Mouse (Mus musculus) limb, embryonic 13.5 days (tissue): Measurements from ENCODE around the gene Lclat1. TPM values are rescaled to one million over a fixed set of nuclear protein-coding genes. Genes with fewer than 3 reads are reported as not detected.

Experiments
- ATAC-seq: fragments of 200-750 bp; cut with Nextera tagmentation; 2 replicates; pipeline ENCODE4 v1.8.0; 2017; ENCODE audit warnings: low read depth, moderate number of reproducible peaks, moderate TSS enrichment; ENCODE audit not compliant: low FRiP score
- H3K27ac ChIP-seq: fragments of 300-500 bp; sonication (generic); 2 replicates; pipeline ENCODE4 v1.5.1; 2015; ENCODE audit warnings: inconsistent platforms, mild to moderate bottlenecking, moderate library complexity
- H3K27me3 ChIP-seq: fragments of 300-500 bp; sonication (generic); 2 replicates; pipeline ENCODE4 v1.6.1; 2015; ENCODE audit warnings: mild to moderate bottlenecking, inconsistent platforms
- H3K36me3 ChIP-seq: fragments of 300-500 bp; sonication (generic); 2 replicates; pipeline ENCODE4 v1.6.1; 2015; ENCODE audit warnings: inconsistent platforms, mild to moderate bottlenecking, moderate library complexity
- H3K4me1 ChIP-seq: fragments of 300-500 bp; sonication (generic); 2 replicates; pipeline ENCODE4 v1.6.1; 2015; ENCODE audit warnings: inconsistent platforms
- H3K4me2 ChIP-seq: fragments of 300-500 bp; sonication (generic); replicated peaks from 2 replicates; pipeline ENCODE4 v1.6.1; 2015; ENCODE audit warnings: inconsistent platforms, mild to moderate bottlenecking, moderate library complexity
- H3K4me3 ChIP-seq: fragments of 300-500 bp; sonication (generic); 2 replicates; pipeline ENCODE4 v1.5.1; 2015; ENCODE audit warnings: moderate library complexity, mild to moderate bottlenecking, inconsistent platforms
- H3K9ac ChIP-seq: fragments of 300-500 bp; sonication (generic); 2 replicates; pipeline ENCODE4 v1.6.1; 2015; ENCODE audit warnings: mild to moderate bottlenecking, inconsistent platforms
- H3K9me3 ChIP-seq: fragments of 300-500 bp; sonication (generic); 2 replicates; pipeline ENCODE4 v1.6.1; 2016; ENCODE audit warnings: inconsistent platforms
- WGBS: fragments of 180-500 bp; shearing (Covaris S2); methylation state at CpG from one replicate; pipeline ENCODE4 v1.1.7; 2015; 5-methylcytosine and 5-hydroxymethylcytosine counted together
- polyA plus RNA-seq: library from polyadenylated mRNA; unstranded; fragments of >200 nt; fragmentation: Nextera tagmentation; extraction: Ambion mirVana; gene quantifications from 2 replicates; pipeline ENCODE4 v1.2.1, GENCODE M21; 2015

Lclat1 gene
- polyA plus RNA-seq, 1 experiment from 2014 or later, result 9.9 TPM

DNA sequence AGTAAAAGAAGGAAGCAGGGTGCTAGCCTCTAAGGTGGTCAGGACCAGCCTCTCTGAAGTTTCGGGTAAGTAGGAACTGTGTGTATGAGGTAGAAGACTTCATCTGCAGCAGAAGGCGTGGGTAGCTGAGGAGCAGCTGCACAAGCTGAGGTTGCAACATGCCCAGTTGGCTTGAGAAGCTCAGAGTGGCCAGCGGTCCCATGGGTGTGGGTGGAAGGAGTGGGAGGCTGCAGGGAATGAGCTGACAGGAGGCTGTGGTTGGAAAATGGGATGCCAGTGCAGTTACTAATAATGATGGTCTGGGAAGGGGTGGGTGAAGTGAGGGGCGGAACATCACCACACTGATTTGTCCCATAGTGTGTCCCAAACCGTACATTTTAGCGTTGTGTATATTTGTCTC is 86.8 kb downstream of the Lclat1 start:
- Histone ChIP-seq H3K4me3 (no peak overlapping the region), H3K27ac (no peak overlapping the region), H3K9ac (no peak overlapping the region), H3K4me1 (no peaks in the 10 kb centered on the region), H3K4me2 (no peak overlapping the region), H3K9me3 (no peaks in the 10 kb centered on the region), H3K36me3 (peaks cover 12% of the 10 kb centered on the region), H3K27me3 (no peaks in the 10 kb centered on the region)
- WGBS, result 91% methylated on average over 6 of the region's 6 CpGs
- ATAC-seq, result no peak

DNA sequence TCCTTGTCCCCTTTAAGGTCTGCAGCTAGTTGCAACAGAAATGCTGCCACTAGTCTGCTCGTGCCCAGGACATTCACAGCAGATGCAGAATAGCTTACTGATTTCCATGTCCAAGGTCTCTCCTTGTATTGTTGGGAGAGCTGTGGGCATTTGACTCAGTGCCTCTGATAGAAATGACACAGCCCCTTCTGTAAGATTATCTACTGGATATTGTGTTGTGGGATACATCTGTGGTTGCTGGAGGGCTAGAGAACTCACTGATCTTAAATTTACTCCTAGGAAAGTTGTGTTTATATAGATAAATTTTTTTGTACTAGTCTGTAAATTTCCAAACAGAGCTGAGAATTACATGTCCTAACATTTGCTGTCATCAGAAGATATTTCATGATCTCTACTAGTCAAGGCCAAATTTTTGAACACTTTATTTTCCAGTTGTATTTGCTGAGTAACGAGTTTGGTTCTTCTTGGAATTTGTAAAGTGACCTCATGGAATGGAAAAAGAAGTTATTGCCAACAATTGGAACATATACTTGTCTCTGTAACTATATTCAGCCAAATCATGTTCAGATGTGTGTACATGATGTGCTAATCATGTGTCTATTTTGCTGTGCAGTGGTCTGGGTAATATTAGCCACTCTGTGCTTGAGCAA is 87.4 kb downstream of the Lclat1 start:
- Histone ChIP-seq H3K9me3 (no peaks in the 10 kb centered on the region), H3K27me3 (no peaks in the 10 kb centered on the region), H3K9ac (no peak overlapping the region), H3K4me1 (no peaks in the 10 kb centered on the region), H3K4me3 (no peak overlapping the region), H3K36me3 (peaks cover 8% of the 10 kb centered on the region), H3K27ac (no peak overlapping the region), H3K4me2 (no peak overlapping the region)
- ATAC-seq, result no peak
- WGBS, result 85% methylated on average over 2 of the region's 2 CpGs

DNA sequence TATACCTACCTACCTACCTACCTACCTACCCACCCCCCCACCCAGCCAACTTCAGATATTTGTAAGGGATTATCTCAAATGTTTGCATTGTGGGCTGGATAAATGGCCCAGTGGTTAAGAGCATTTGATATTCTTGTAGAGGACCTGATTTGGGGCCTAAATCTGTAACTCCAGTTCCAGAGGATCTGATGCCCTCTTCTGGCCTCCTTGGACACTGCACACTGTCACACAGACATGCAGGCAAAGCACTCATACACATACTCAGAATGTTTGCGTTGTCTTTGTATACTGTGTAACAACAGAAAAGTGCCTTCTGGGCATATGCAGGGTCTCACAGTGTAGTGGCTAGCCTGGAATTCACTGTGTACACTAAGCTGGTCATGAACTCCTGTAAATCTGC is 88.4 kb downstream of the Lclat1 start:
- no peak overlapping the region for H3K4me3 ChIP-seq
- WGBS, result 100% methylated on average over 1 of the region's 1 CpGs
- peaks cover 3% of the 10 kb centered on the region; the same call in 1 of the 2 replicates for H3K4me1 ChIP-seq
- no peak overlapping the region for H3K27ac ChIP-seq
- H3K36me3 ChIP-seq, result peaks cover 3% of the 10 kb centered on the region
- no peaks in the 10 kb centered on the region for H3K9me3 ChIP-seq
- no peak overlapping the region for H3K4me2 ChIP-seq
- no peak overlapping the region for H3K9ac ChIP-seq
- H3K27me3 ChIP-seq, result no peaks in the 10 kb centered on the region
- ATAC-seq, result no peak

DNA sequence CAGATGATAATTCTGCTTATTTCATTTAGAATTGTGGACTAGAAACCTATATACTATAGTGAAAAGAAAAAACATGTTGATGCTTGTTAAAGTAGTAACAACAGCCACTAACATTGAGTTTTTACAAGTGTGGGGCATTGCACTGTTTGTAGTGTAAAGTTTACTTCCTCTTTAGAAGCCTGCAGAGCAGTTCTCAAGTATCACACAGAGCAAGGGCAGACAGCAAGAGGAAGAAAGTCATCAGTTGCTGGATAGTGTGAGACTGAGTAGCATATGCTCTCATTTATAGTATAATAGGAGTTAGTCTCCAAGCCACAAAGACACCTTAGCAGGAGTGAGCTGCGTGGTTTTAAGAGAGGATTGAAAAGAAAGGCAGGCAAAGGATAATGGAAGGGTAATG is 89.9 kb downstream of the Lclat1 start:
- Histone ChIP-seq H3K9me3 (no peaks in the 10 kb centered on the region), H3K27ac (no peak overlapping the region), H3K4me3 (no peak overlapping the region), H3K9ac (no peak overlapping the region), H3K36me3 (no peaks in the 10 kb centered on the region), H3K27me3 (no peaks in the 10 kb centered on the region), H3K4me1 (peaks cover 4% of the 10 kb centered on the region; the same call in 1 of the 2 replicates), H3K4me2 (no peak overlapping the region)
- no peak for ATAC-seq
- 41% methylated on average over 1 of the region's 1 CpGs for WGBS

DNA sequence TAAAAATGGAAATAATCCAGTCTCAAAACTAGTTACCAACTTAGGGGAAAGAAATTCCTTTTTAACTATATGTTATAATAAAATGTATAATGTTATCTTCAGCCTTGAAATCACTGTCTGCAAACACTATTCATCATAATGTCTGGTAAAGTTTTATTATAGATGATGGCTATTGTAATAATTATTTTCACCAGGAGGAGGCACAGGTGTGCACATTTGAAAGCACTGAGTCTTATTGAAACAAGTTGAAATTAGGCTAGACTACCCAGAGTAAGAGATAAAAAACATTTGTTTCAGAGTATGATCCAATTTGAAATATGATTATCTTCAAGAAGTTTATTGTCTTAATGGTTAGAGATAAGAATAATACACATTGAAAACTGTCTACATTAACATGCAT is 91.6 kb downstream of the Lclat1 start:
- no peak overlapping the region for H3K4me3 ChIP-seq

DNA sequence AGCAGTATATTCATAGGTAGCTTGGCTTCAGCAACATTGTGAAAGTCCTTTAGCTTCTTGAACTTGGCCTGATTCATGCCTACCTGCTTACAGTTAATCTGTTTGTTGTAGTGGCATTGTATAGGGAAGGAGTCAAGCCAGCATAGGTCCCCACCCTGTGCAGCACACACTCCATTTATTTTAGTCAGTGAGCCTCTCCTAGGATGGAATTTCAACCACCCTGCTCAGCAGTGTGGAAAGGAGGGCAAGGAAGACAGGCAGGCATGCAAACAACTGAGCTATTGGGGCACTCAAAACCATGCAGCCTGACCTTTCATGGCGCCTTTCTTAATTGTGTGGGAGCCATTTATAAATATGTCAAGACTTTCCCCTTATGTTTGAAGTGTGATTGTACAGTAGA is 92.6 kb downstream of the Lclat1 start:
- Histone ChIP-seq H3K4me1 (peaks cover 4% of the 10 kb centered on the region; the same call in 1 of the 2 replicates), H3K27ac (no peak overlapping the region), H3K4me2 (no peak overlapping the region), H3K36me3 (no peaks in the 10 kb centered on the region), H3K9ac (no peak overlapping the region), H3K9me3 (no peaks in the 10 kb centered on the region), H3K4me3 (no peak overlapping the region), H3K27me3 (no peaks in the 10 kb centered on the region)
- 76% methylated on average over 1 of the region's 1 CpGs for WGBS
- no peak for ATAC-seq

More for the DNA sequence above, 91.6 kb downstream of the Lclat1 start:
- no peak overlapping the region for H3K4me2 ChIP-seq
- no peak for ATAC-seq
- no peaks in the 10 kb centered on the region for H3K27me3 ChIP-seq
- H3K27ac ChIP-seq, result no peak overlapping the region
- H3K4me1 ChIP-seq, result peaks cover 4% of the 10 kb centered on the region; the same call in 1 of the 2 replicates
- H3K9me3 ChIP-seq, result no peaks in the 10 kb centered on the region
- H3K36me3 ChIP-seq, result no peaks in the 10 kb centered on the region
- H3K9ac ChIP-seq, result no peak overlapping the region

DNA sequence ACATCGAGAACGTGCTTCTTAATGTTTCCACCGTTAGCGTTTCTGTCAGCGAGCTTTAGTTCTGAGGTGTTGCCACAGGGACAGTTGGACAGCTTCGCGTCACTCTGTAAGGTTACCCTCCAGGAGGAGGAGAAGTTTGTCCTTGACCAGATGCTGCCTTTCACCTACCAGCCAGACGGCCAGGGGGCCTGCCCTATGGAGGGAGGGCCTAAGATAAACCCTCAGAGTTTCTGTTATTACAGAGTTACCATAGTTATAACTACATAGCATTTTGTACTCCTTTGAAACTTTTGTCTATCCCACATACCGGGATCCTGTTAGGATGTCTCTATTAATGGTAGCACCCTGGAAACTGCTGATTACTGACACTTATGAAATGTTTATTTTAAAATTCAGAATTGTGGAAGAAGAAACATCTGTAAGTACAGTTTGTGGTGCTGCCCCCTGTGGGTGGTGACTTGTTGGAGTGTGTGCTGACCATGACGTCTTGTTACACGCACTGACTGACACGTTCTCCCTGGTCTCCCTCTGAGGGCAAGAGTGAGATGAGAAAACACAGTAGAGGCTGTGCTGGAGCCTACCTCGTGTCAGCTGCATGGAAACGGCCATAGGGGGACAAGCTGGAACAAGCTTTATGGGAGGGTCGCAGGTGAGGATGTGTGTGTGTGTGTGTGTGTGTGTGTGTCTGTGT is 96.0 kb downstream of the Lclat1 start:
- Histone ChIP-seq H3K27me3 (no peaks in the 10 kb centered on the region), H3K9me3 (no peaks in the 10 kb centered on the region), H3K9ac (no peak overlapping the region), H3K4me2 (no peak overlapping the region), H3K36me3 (no peaks in the 10 kb centered on the region), H3K4me3 (no peak overlapping the region), H3K4me1 (peaks cover 4% of the 10 kb centered on the region; the same call in 1 of the 2 replicates), H3K27ac (no peak overlapping the region)
- 82% methylated on average over 15 of the region's 15 CpGs for WGBS
- no peak for ATAC-seq

DNA sequence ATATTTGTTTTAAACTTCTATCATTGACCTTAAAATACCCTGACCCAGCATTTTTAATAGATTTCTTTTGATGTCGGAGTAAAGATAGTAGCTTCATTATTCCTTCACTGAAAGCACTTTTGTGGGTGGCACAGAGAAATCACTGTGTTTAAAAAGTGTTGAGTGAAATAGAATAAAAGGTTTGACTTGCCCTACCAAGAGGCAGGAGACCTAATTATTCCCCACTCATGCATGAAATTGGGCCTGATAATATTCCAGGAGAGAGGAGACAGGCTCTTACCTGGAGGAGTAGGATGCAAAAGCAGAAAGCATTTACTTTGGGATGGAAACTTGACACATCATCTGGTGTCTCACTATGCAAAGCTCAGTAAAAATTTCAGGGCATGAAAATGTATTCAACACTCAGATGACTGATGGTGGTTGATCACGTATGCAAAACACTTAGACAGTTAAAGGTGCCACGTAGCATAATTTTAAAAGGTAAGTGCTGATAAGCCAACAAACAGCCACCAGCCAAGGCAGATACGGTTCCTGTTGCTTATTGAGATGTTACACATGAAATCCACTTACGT is 103.3 kb downstream of the Lclat1 start:
- ATAC-seq, result no peak
- no peak overlapping the region for H3K9ac ChIP-seq
- no peaks in the 10 kb centered on the region for H3K27me3 ChIP-seq
- no peak overlapping the region for H3K27ac ChIP-seq
- 89% methylated on average over 5 of the region's 5 CpGs for WGBS
- no peaks in the 10 kb centered on the region for H3K36me3 ChIP-seq
- H3K9me3 ChIP-seq, result no peaks in the 10 kb centered on the region
- H3K4me2 ChIP-seq, result no peak overlapping the region
- H3K4me1 ChIP-seq, result peaks cover 4% of the 10 kb centered on the region; the same call in 1 of the 2 replicates
- no peak overlapping the region for H3K4me3 ChIP-seq

DNA sequence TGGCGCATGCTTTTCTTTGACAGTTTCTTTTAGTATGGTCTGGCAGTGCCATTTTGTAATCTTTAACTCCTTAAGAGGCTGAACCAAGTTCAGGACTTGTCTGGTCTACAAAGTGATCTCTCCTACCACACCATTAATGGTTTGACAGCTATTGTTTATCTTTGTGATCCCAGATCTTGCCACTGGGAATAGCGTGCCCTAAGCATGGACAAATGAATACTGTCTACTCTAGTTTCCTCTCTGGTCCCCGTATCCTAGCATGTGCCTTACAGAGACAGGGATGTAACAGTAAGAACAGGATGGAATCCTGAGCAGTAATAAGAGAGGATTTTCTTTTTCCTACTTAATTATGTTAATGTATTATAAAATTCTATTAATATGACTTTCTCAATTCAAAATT is 105.0 kb downstream of the Lclat1 start:
- Histone ChIP-seq H3K36me3 (no peaks in the 10 kb centered on the region), H3K4me2 (no peak overlapping the region), H3K9ac (no peak overlapping the region), H3K27me3 (no peaks in the 10 kb centered on the region), H3K4me1 (peaks cover 4% of the 10 kb centered on the region; the same call in 1 of the 2 replicates), H3K9me3 (no peaks in the 10 kb centered on the region), H3K27ac (no peak overlapping the region), H3K4me3 (no peak overlapping the region)
- no peak for ATAC-seq
- 76% methylated on average over 3 of the region's 3 CpGs for WGBS

DNA sequence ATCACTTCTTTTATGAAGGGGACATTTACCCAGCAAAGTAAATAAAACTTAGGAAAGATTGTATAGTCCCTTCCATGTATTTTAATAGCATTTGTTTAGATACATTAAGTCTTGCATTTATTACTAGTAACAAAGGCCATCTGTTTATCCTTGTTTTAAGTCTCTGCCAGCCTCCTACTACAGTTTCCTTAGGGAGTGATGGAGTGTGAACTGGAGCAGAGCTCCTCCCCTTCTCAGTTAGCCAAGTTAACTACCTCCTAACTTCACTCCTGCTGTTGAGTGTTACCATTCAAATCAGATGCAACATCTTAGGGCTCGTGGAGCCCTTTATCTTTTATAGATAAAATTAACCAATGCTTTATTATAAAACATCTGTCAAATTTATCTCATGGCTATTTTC is 105.4 kb downstream of the Lclat1 start:
- no peak overlapping the region for H3K9ac ChIP-seq
- H3K4me3 ChIP-seq, result no peak overlapping the region
- H3K27me3 ChIP-seq, result no peaks in the 10 kb centered on the region
- peaks cover 4% of the 10 kb centered on the region; the same call in 1 of the 2 replicates for H3K4me1 ChIP-seq
- WGBS, result 42% methylated on average over 1 of the region's 1 CpGs
- H3K9me3 ChIP-seq, result no peaks in the 10 kb centered on the region
- no peak overlapping the region for H3K27ac ChIP-seq
- H3K4me2 ChIP-seq, result no peak overlapping the region
- ATAC-seq, result no peak
- no peaks in the 10 kb centered on the region for H3K36me3 ChIP-seq

DNA sequence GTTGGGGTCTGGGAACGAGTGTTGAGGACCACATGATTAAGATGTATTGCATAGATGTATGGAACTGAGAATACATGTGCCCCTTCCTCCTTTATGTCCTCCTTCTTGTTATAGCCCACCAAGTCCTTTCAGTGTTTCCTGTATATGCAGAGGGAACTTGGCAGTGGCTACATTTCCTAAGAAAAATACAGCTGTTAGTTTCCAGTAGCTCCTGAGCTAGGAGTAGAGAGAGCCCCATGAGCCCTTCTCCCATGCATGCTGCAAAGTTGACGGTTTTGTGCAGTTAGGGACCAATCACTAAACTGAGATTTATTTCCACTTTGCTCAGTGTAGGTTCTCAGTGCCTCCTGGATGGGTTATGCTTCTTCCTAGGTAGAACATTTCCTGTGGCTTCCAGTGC is 105.9 kb downstream of the Lclat1 start:
- no peaks in the 10 kb centered on the region for H3K36me3 ChIP-seq
- ATAC-seq, result no peak
- no peaks in the 10 kb centered on the region for H3K9me3 ChIP-seq
- H3K9ac ChIP-seq, result no peak overlapping the region
- H3K27ac ChIP-seq, result no peak overlapping the region
- H3K4me3 ChIP-seq, result no peak overlapping the region
- H3K27me3 ChIP-seq, result no peaks in the 10 kb centered on the region
- whole genome bisulfite sequencing, result 60% methylated on average over 2 of the region's 2 CpGs
- peaks cover 4% of the 10 kb centered on the region; the same call in 1 of the 2 replicates for H3K4me1 ChIP-seq
- H3K4me2 ChIP-seq, result no peak overlapping the region

DNA sequence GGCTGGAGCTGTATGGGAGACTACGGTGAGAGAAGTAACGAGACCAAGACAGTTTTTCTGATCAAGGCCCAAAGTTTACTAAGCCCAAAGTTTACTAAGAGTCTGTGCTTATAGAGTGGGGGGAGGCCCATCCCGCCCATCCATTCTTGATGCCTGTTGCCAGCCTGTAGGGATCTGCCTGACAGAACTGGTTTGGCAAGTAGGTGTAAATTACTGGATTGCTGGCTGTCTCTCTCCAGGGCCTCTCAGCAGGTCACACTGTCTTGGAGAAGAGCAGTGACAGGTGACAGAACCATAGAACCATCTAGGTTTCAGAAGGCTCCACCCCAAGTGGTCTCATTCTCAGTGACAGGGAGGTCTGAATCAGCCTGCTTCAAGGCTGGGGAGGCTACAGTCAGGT is 109.5 kb downstream of the Lclat1 start:
- H3K27ac ChIP-seq, result no peak overlapping the region
- H3K4me3 ChIP-seq, result no peak overlapping the region
- no peak overlapping the region for H3K4me2 ChIP-seq
- no peak for ATAC-seq
- peaks cover 28% of the 10 kb centered on the region for H3K4me1 ChIP-seq
- no peaks in the 10 kb centered on the region for H3K36me3 ChIP-seq
- no peaks in the 10 kb centered on the region for H3K27me3 ChIP-seq
- no peak overlapping the region for H3K9ac ChIP-seq
- H3K9me3 ChIP-seq, result no peaks in the 10 kb centered on the region
- 66% methylated on average over 3 of the region's 3 CpGs for whole genome bisulfite sequencing
